Comparison of ENCODE assay signal across 13 mouse cellular contexts in the genomic region with DNA sequence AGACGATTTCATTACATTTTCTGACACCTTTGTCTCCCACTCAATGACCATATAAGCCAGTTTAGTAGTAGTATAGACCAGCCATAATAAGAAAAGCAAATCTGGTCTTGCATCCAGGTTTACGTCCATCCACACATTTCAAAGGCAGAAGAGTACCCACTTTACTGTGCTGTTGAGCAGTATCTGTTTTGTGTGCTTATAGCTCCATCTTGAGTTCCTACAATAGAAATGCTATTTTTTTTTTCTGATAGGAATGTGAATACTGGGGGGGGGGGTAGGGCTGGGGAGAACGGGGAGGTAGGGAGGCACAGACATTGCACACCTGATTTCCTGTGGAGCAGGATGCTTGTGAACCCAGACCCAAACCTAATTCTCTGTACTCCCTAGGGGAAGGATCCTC. TPM values are rescaled to one million over a fixed set of nuclear protein-coding genes. Genes with fewer than 3 reads are reported as not detected.
A peak's percentile ranks its signal among the peaks of the same experiment; 100 is the strongest.
DNase-seq lines count a peak whose midpoint lies in the region; ATAC-seq and TF ChIP-seq lines count a peak whose summit lies in the region.
"Had no signal": no experiment of that assay in that cellular context is flagged by ENCODE, and none has a peak within 500 bp of the region (broad histone marks: within the 10 kb centered on the region; RNA-seq: fewer than 3 reads in every experiment).

No protein-coding gene starts in this region.

- H3K27me3 ChIP-seq in heart, adult 2 months (ENCODE audit: control insufficient read depth, insufficient read depth, low read length), result 0 out of 2 replicates have a peak, but pooled peaks cover 2% of the 10 kb centered on the region
- peaks cover 6% of the 10 kb centered on the region for H3K27me3 ChIP-seq in CH12.LX (replicated peaks)
- peaks cover 4% of the 10 kb centered on the region; the same call in 1 of the 2 replicates for H3K27me3 ChIP-seq in midbrain, embryonic 14.5 days (ENCODE audit: control insufficient read depth, insufficient read depth, low read length)
- no peaks in the 10 kb centered on the region for H3K27me3 ChIP-seq in kidney, embryonic 16.5 days (ENCODE audit: insufficient read depth, low read length)

- no peak overlapping the region for H3K27ac ChIP-seq in heart, adult 2 months
- no peak overlapping the region for H3K27ac ChIP-seq in CH12.LX (ENCODE audit: insufficient read depth, low read depth)
- no peak overlapping the region for H3K27ac ChIP-seq in midbrain, embryonic 14.5 days (replicated peaks; ENCODE audit: low read depth, low read length)
- no peak overlapping the region for H3K27ac ChIP-seq in kidney, embryonic 16.5 days (ENCODE audit: low read length)
- H3K27ac ChIP-seq: kidney, embryonic 15.5 days; liver, embryonic 12.5 days had no signal

- dilution Hi-C loops in CH12.LX (cut with MboI; ENCODE audit: extremely low pct_ligation_motif_present, extremely low pct_unique_long_range_greater_than_20kb, low sequenced_read_pairs), result no loop called here

- DNase-seq in heart, adult 2 months, result no peak
- no peak for DNase-seq in heart, adult 11 months
- DNase-seq in CH12.LX (ENCODE audit: extremely low read depth), result peak; percentile 16
- DNase-seq in embryo, embryonic 11 days, result peak; percentile 36
- peak; percentile 74 for DNase-seq in midbrain, embryonic 14.5 days
- no peak for DNase-seq in yolk sac, embryonic 10.5 days (ENCODE audit: low spot score)
- DNase-seq in thymus, postnatal 0 days (ENCODE audit: low spot score), result no peak

- H3K4me2 ChIP-seq in CH12.LX (ENCODE audit: insufficient read depth, low read depth, poor library complexity, severe bottlenecking), result no peak overlapping the region
- H3K4me2 ChIP-seq in midbrain, embryonic 14.5 days (ENCODE audit: low read length), result peak overlapping the region; percentile 86
- no peak overlapping the region for H3K4me2 ChIP-seq in kidney, embryonic 16.5 days (replicated peaks; ENCODE audit: low read depth, low read length)

- 39% methylated on average over 3 of the region's 3 CpGs for WGBS in heart, adult 2 months
- WGBS in midbrain, embryonic 14.5 days, result 22% methylated on average over 3 of the region's 3 CpGs
- 41% methylated on average over 3 of the region's 3 CpGs for WGBS in kidney, embryonic 16.5 days

- no peak overlapping the region for H3K9ac ChIP-seq in heart, adult 2 months (ENCODE audit: low read depth, low read length)
- no peak overlapping the region for H3K9ac ChIP-seq in CH12.LX (ENCODE audit: insufficient read depth, low read depth)
- peak overlapping the region; percentile 54; the same call in 1 of the 2 replicates for H3K9ac ChIP-seq in midbrain, embryonic 14.5 days (replicated peaks; ENCODE audit: low read length)
- no peak overlapping the region for H3K9ac ChIP-seq in kidney, embryonic 16.5 days (replicated peaks; ENCODE audit: low read length)
- H3K9ac ChIP-seq: kidney, embryonic 15.5 days; liver, embryonic 12.5 days had no signal

- TF ChIP-seq EP300 in heart, adult 2 months (IDR thresholded peaks at IDR 0.05; ENCODE audit: insufficient read depth, low read depth, low read length), result no peak
- TF ChIP-seq EP300 in CH12.LX (IDR thresholded peaks at IDR 0.05; ENCODE audit: low read length), result no peak

- ATAC-seq in midbrain, embryonic 14.5 days (ENCODE audit: low FRiP score, low TSS enrichment), result no peak
- ATAC-seq in kidney, embryonic 16.5 days (ENCODE audit: low FRiP score, low TSS enrichment), result no peak
- ATAC-seq: liver, embryonic 12.5 days had no signal

- peak; percentile 59 for TF ChIP-seq RAD21 in CH12.LX (IDR thresholded peaks at IDR 0.05; ENCODE audit: low read depth, low read length)

- no peaks in the 10 kb centered on the region for H3K36me3 ChIP-seq in heart, adult 2 months (ENCODE audit: control insufficient read depth, insufficient read depth, low read length)
- H3K36me3 ChIP-seq in CH12.LX (replicated peaks in 1 of 2; ENCODE audit: control insufficient read depth in 1 of 2, insufficient read depth in 1 of 2, low read length in 1 of 2), result peaks cover 3 to 33% of the 10 kb centered on the region in 2 experiments
- no peaks in the 10 kb centered on the region; the same call in 1 of the 2 replicates for H3K36me3 ChIP-seq in midbrain, embryonic 14.5 days (ENCODE audit: control insufficient read depth, insufficient read depth, low read length)
- H3K36me3 ChIP-seq in kidney, embryonic 16.5 days (ENCODE audit: insufficient read depth, low read length), result 0 out of 2 replicates have a peak, but pooled peaks cover 3% of the 10 kb centered on the region
- H3K36me3 ChIP-seq: kidney, embryonic 15.5 days; liver, embryonic 12.5 days had no signal

- TF ChIP-seq POLR2A in heart, adult 2 months (IDR thresholded peaks at IDR 0.05; ENCODE audit: insufficient read depth, low read depth, low read length), result no peak
- TF ChIP-seq POLR2A in CH12.LX (IDR thresholded peaks at IDR 0.05; ENCODE audit: low read depth, low read length), result no peak

- in situ Hi-C loops in CH12.LX (cut with MboI; ENCODE audit: low pct_ligation_motif_present, low pct_unique_long_range_greater_than_20kb, low sequenced_read_pairs), result no loop called here

- H3K79me2 ChIP-seq in heart, adult 2 months (replicated peaks; ENCODE audit: control insufficient read depth, insufficient read depth, low read length), result no peaks in the 10 kb centered on the region
- H3K79me2 ChIP-seq in CH12.LX (replicated peaks; ENCODE audit: control insufficient read depth, extremely low read depth, insufficient read depth, poor library complexity, severe bottlenecking), result no peaks in the 10 kb centered on the region

- TF ChIP-seq CTCF in heart, adult 2 months (IDR thresholded peaks at IDR 0.05), result peak; percentile 53
- peak in 1 of 2 experiments; percentile 60; a peak in 2 of 4 replicates for TF ChIP-seq CTCF in CH12.LX (conservative IDR thresholded peaks at IDR 0.05 in 1 of 2, IDR thresholded peaks at IDR 0.05 in 1 of 2; ENCODE audit: low read depth in 2 of 2, low read length in 2 of 2)

- 0 out of 2 replicates have a peak, but pooled peaks cover 2% of the 10 kb centered on the region for H3K4me1 ChIP-seq in heart, adult 2 months (ENCODE audit: control insufficient read depth, insufficient read depth, low read length)
- peaks cover 6 to 20% of the 10 kb centered on the region in 2 experiments for H3K4me1 ChIP-seq in CH12.LX (ENCODE audit: control insufficient read depth in 1 of 2, insufficient read depth in 2 of 2)
- H3K4me1 ChIP-seq in midbrain, embryonic 14.5 days (ENCODE audit: control insufficient read depth, insufficient read depth, low read length), result peaks cover 53% of the 10 kb centered on the region
- peaks cover 24% of the 10 kb centered on the region for H3K4me1 ChIP-seq in kidney, embryonic 16.5 days (ENCODE audit: insufficient read depth, low read length)

- no peaks in the 10 kb centered on the region for H3K9me3 ChIP-seq in CH12.LX (replicated peaks; ENCODE audit: low read length)
- no peaks in the 10 kb centered on the region for H3K9me3 ChIP-seq in midbrain, embryonic 14.5 days (ENCODE audit: control insufficient read depth, low read length)
- H3K9me3 ChIP-seq in kidney, embryonic 16.5 days (ENCODE audit: low read length), result no peaks in the 10 kb centered on the region
- H3K9me3 ChIP-seq: kidney, embryonic 15.5 days; liver, embryonic 12.5 days had no signal

- intact Hi-C loops in heart, adult 2 months (cut with DNase I), result loop anchor here (2.0 to 5.0 kb wide), 5 partner anchors 51 to 211 kb away; partner anchors contain the start of genes Trim26, Trim40, Znrd1 and Znrd1as

- H3K4me3 ChIP-seq in heart, adult 2 months, result no peak overlapping the region
- H3K4me3 ChIP-seq in CH12.LX (replicated peaks in 1 of 3; ENCODE audit: low read depth in 2 of 3, low read length in 2 of 3, poor library complexity in 1 of 3), result no peak overlapping the region
- H3K4me3 ChIP-seq in midbrain, embryonic 14.5 days (replicated peaks; ENCODE audit: low read depth, low read length), result peak overlapping the region; percentile 92
- H3K4me3 ChIP-seq in kidney, embryonic 16.5 days (ENCODE audit: low read length), result no peak overlapping the region
- H3K4me3 ChIP-seq: liver, embryonic 12.5 days had no signal

RNA-seq across cellular contexts. Expression of gene Gabbr1, which starts 2.2 kb away (rescaled TPM):
- total RNA-seq in heart, adult 2 months (2021), result 1 to 10 TPM; 6.5 to 6.7 TPM
- polyA plus RNA-seq in heart, adult 2 months (2012; rRNA removed), result 15.5 and 17.4 TPM in 2 replicates
- total RNA-seq in CH12.LX (2012; rRNA removed), result 4.7 TPM in 2 replicates
- 1.8 and 2.1 TPM in 2 replicates for total RNA-seq in CH12.LX (2014; rRNA removed)
- 10.2 and 11.6 TPM in 2 replicates for polyA plus RNA-seq in CH12.LX (2012; ENCODE audit: insufficient read length, low read depth)
- 103 and 123 TPM in 2 replicates for polyA plus RNA-seq in midbrain, embryonic 14.5 days (2014; fragmentation: Nextera tagmentation; extraction: Ambion mirVana)
- 5.6 and 7.7 TPM in 2 replicates for polyA plus RNA-seq in kidney, embryonic 16.5 days (2015; fragmentation: Nextera tagmentation; extraction: Ambion mirVana)
- 2.4 and 6.8 TPM in 2 replicates for polyA plus RNA-seq in thymus, postnatal 0 days (2015; fragmentation: Nextera tagmentation; extraction: Ambion mirVana)

RNA-seq across cellular contexts. Expression of gene Mog, which starts 24.8 kb away (rescaled TPM):
- total RNA-seq in heart, adult 2 months (2021), result not detected
- polyA plus RNA-seq in heart, adult 2 months (2012; rRNA removed), result 0.09 TPM in 1 of 2 replicates, not detected in the other
- total RNA-seq in CH12.LX (2012; rRNA removed) (not detected in 2 replicates), CH12.LX (2014; rRNA removed) (not detected in 2 replicates)
- polyA plus RNA-seq in CH12.LX (2012; ENCODE audit: insufficient read length, low read depth), result not detected in 2 replicates
- polyA plus RNA-seq in midbrain, embryonic 14.5 days (2014; fragmentation: Nextera tagmentation; extraction: Ambion mirVana), result 1.9 and 2.2 TPM in 2 replicates
- 0.09 and 0.13 TPM in 2 replicates for polyA plus RNA-seq in kidney, embryonic 16.5 days (2015; fragmentation: Nextera tagmentation; extraction: Ambion mirVana)
- polyA plus RNA-seq in thymus, postnatal 0 days (2015; fragmentation: Nextera tagmentation; extraction: Ambion mirVana), result not detected in 2 replicates
- total RNA-seq: gastrocnemius, postnatal 4 days had no signal
- polyA plus RNA-seq: liver, embryonic 12.5 days had no signal

RNA-seq across cellular contexts. Expression of gene Olfr90, which starts 40.3 kb away (rescaled TPM):
- not detected for total RNA-seq in heart, adult 2 months (2021)
- polyA plus RNA-seq in heart, adult 2 months (2012; rRNA removed), result not detected in 2 replicates
- total RNA-seq in CH12.LX (2012; rRNA removed) (not detected in 2 replicates), CH12.LX (2014; rRNA removed) (not detected in 2 replicates)
- polyA plus RNA-seq in CH12.LX (2012; ENCODE audit: insufficient read length, low read depth), result not detected in 2 replicates
- not detected in 2 replicates for polyA plus RNA-seq in midbrain, embryonic 14.5 days (2014; fragmentation: Nextera tagmentation; extraction: Ambion mirVana)
- polyA plus RNA-seq in kidney, embryonic 16.5 days (2015; fragmentation: Nextera tagmentation; extraction: Ambion mirVana), result not detected in 2 replicates
- polyA plus RNA-seq in thymus, postnatal 0 days (2015; fragmentation: Nextera tagmentation; extraction: Ambion mirVana), result not detected in 2 replicates
- total RNA-seq: gastrocnemius, postnatal 4 days had no signal
- polyA plus RNA-seq: liver, embryonic 12.5 days; myocyte; testis, adult 2 months had no signal

RNA-seq across cellular contexts. Expression of gene Zfp57, which starts 47.0 kb away (rescaled TPM):
- total RNA-seq in heart, adult 2 months (2021), result 1 to 10 TPM in 1 of 2 experiments, under 1 TPM in 1; 0.94 to 1.4 TPM
- polyA plus RNA-seq in heart, adult 2 months (2012; rRNA removed), result 2.3 and 4.3 TPM in 2 replicates
- not detected in 2 replicates for total RNA-seq in CH12.LX (2012; rRNA removed)
- total RNA-seq in CH12.LX (2014; rRNA removed), result not detected in 2 replicates
- polyA plus RNA-seq in CH12.LX (2012; ENCODE audit: insufficient read length, low read depth), result 0.10 and 0.26 TPM in 2 replicates
- polyA plus RNA-seq in midbrain, embryonic 14.5 days (2014; fragmentation: Nextera tagmentation; extraction: Ambion mirVana), result 283 and 301 TPM in 2 replicates
- polyA plus RNA-seq in kidney, embryonic 16.5 days (2015; fragmentation: Nextera tagmentation; extraction: Ambion mirVana), result 64.5 and 66.7 TPM in 2 replicates
- 3.4 and 3.9 TPM in 2 replicates for polyA plus RNA-seq in thymus, postnatal 0 days (2015; fragmentation: Nextera tagmentation; extraction: Ambion mirVana)

RNA-seq across cellular contexts. Expression of gene Olfr91, which starts 50.1 kb away (rescaled TPM):
- total RNA-seq in heart, adult 2 months (2021), result not detected
- polyA plus RNA-seq in heart, adult 2 months (2012; rRNA removed), result not detected in 2 replicates
- total RNA-seq in CH12.LX (2012; rRNA removed), result not detected in 2 replicates
- not detected in 2 replicates for total RNA-seq in CH12.LX (2014; rRNA removed)
- not detected in 2 replicates for polyA plus RNA-seq in CH12.LX (2012; ENCODE audit: insufficient read length, low read depth)
- not detected in 2 replicates for polyA plus RNA-seq in midbrain, embryonic 14.5 days (2014; fragmentation: Nextera tagmentation; extraction: Ambion mirVana)
- polyA plus RNA-seq in kidney, embryonic 16.5 days (2015; fragmentation: Nextera tagmentation; extraction: Ambion mirVana), result not detected in 2 replicates
- polyA plus RNA-seq in thymus, postnatal 0 days (2015; fragmentation: Nextera tagmentation; extraction: Ambion mirVana), result not detected in 2 replicates
- total RNA-seq: gastrocnemius, postnatal 4 days had no signal
- polyA plus RNA-seq: kidney, embryonic 15.5 days; liver, embryonic 12.5 days; myocyte had no signal

Comparison
In these comparisons a context has a peak if more than half of its experiments do, and no peak if none do; other contexts are left out.
1. DNase-seq: peak in CH12.LX (single experiment), embryo, embryonic 11 days (single experiment) and midbrain, embryonic 14.5 days (single experiment); none in heart, adult 2 months (0 of 2), heart, adult 11 months (single experiment), yolk sac, embryonic 10.5 days (single experiment) and thymus, postnatal 0 days (single experiment).